Mouse (Mus musculus) heart, adult 8-10 months (tissue): Measurements from ENCODE around the gene Tex52. TPM values are rescaled to one million over a fixed set of nuclear protein-coding genes. Genes with fewer than 3 reads are reported as not detected.

Experiments used
- DNase-seq: peaks from one replicate; pipeline ENCODE4 v3.0.0; 2022; ENCODE audit warnings: low spot score
- total RNA-seq, 4 experiments: library from RNA; stranded (reverse); gene quantifications; 2 replicates each; pipeline ENCODE4 v1.2.4; 2022

The Tex52 gene
- total RNA-seq, 4 experiments from 2014 or later: not detected

GRCm38 (mm10) chr6:128429300-128429699 is 54.0 kb downstream of the Tex52 start:
- no peak for DNase-seq

- DNase-seq: no peak
Measured at GRCm38 (mm10) chr6:128429826-128430225, 54.6 kb downstream of the Tex52 start.

- no peak for DNase-seq
Measured at GRCm38 (mm10) chr6:128432356-128432915, 57.2 kb downstream of the Tex52 start.

GRCm38 (mm10) chr6:128433566-128433965 is 58.3 kb downstream of the Tex52 start:
- no peak for DNase-seq

Other genes starting within 250 kb of the Tex52 start
- 100 to 1,000 TPM in 2 of 4 experiments, 10 to 100 TPM in 2; 67.0 to 124 (median 99.7) TPM for gene Tspan9, start 231.9 kb upstream of the Tex52 start, total RNA-seq
- 1 to 10 TPM; 2.0 to 4.0 (median 3.1) TPM for gene Tead4, start 74.6 kb upstream of the Tex52 start, total RNA-seq
- 1 to 10 TPM; 6.6 to 9.9 (median 7.8) TPM for gene Tulp3, start 19.6 kb upstream of the Tex52 start, total RNA-seq
- 10 to 100 TPM in 3 of 4 experiments, 1 to 10 TPM in 1; 9.4 to 12.5 (median 10.8) TPM for gene Rhno1, start 12.5 kb upstream of the Tex52 start, total RNA-seq
- under 1 TPM; 0.25 to 0.76 (median 0.49) TPM for gene Foxm1, start 12.5 kb upstream of the Tex52 start, total RNA-seq
- gene Gm44596, start within 50 bp of the Tex52 start, total RNA-seq: not detected
- gene Nrip2, start 23.8 kb downstream of the Tex52 start, total RNA-seq: 1 to 10 TPM; 1.1 to 1.8 (median 1.3) TPM
- 10 to 100 TPM; 16.0 to 20.0 (median 16.9) TPM for gene Itfg2, start 49.5 kb downstream of the Tex52 start, total RNA-seq
- gene Fkbp4, start 63.2 kb downstream of the Tex52 start, total RNA-seq: 100 to 1,000 TPM; 337 to 380 (median 365) TPM
- gene Pzp, start 151.3 kb downstream of the Tex52 start, total RNA-seq: 1 to 10 TPM; 2.2 to 3.6 (median 2.7) TPM
- gene A2ml1, start 206.2 kb downstream of the Tex52 start, total RNA-seq: under 1 TPM in 1 of 4 experiments, not detected in 3; 0.14 TPM
- gene Klrb1a, start 248.1 kb downstream of the Tex52 start, total RNA-seq: not detected